Mouse (Mus musculus) heart, adult 2 months (tissue): Measurements from ENCODE around the gene Cercam. TPM values are rescaled to one million over a fixed set of nuclear protein-coding genes. Genes with fewer than 3 reads are reported as not detected.
A peak's percentile ranks its signal among the peaks of the same experiment; 100 is the strongest.

Experiments used
- DNase-seq, 2 experiments: peaks; one replicate each; pipeline ENCODE4 v3.0.0; 2021
- H3K27ac ChIP-seq: fragments of 200-600 bp; 2 replicates; pipeline ENCODE4 v1.8.1; 2022
- H3K27me3 ChIP-seq: fragments of 200-500 bp; 2 replicates; pipeline ENCODE4 v1.6.1; 2012; ENCODE audit warnings: mild to moderate bottlenecking, low read length, inconsistent platforms, mixed read lengths; ENCODE audit not compliant: control insufficient read depth, insufficient read depth
- H3K36me3 ChIP-seq: fragments of 200-500 bp; 2 replicates; pipeline ENCODE4 v1.6.1; 2012; ENCODE audit warnings: low read length, inconsistent platforms; ENCODE audit not compliant: control insufficient read depth, insufficient read depth
- H3K4me1 ChIP-seq: fragments of 200-500 bp; 2 replicates; pipeline ENCODE4 v1.6.1; 2011; ENCODE audit warnings: low read length; ENCODE audit not compliant: control insufficient read depth, insufficient read depth
- H3K4me3 ChIP-seq: fragments of 200-600 bp; 2 replicates; pipeline ENCODE4 v1.8.1; 2022
- H3K79me2 ChIP-seq: fragments of 200-500 bp; replicated peaks from 2 replicates; pipeline ENCODE4 v1.6.1; 2012; ENCODE audit warnings: mild to moderate bottlenecking, inconsistent platforms, low read length, moderate library complexity, mixed read lengths; ENCODE audit not compliant: control insufficient read depth, insufficient read depth
- H3K9ac ChIP-seq: fragments of 200-500 bp; 2 replicates; pipeline ENCODE4 v1.6.1; 2012; ENCODE audit warnings: low read depth, mild to moderate bottlenecking, control low read depth, inconsistent platforms, low read length, mixed read lengths
- CTCF ChIP-seq: fragments of 200-600 bp; IDR thresholded peaks from 2 replicates; pipeline ENCODE4 v1.8.1; 2022; ENCODE audit warnings: antibody characterized with exemption, mild to moderate bottlenecking, moderate library complexity
- EP300 ChIP-seq: fragments of 200-500 bp; IDR thresholded peaks from 2 replicates; pipeline ENCODE4 v1.6.1; 2011; ENCODE audit warnings: low read depth, low read length, control low read depth; ENCODE audit not compliant: insufficient read depth
- POLR2A ChIP-seq: fragments of 200-500 bp; IDR thresholded peaks from 2 replicates; pipeline ENCODE4 v1.6.1; 2011; ENCODE audit warnings: mild to moderate bottlenecking, low read depth, low read length, control low read depth; ENCODE audit not compliant: insufficient read depth
- WGBS: fragments of 180-500 bp; shearing (Covaris S2); methylation state at CpG from one replicate; pipeline ENCODE4 v1.1.7; 2018; 5-methylcytosine and 5-hydroxymethylcytosine counted together
- intact Hi-C: fragments of 180-260 bp; cut with DNase I; formaldehyde crosslinking; loops from one replicate; pipeline ENCODE4 v1.15.1; 2025
- microRNA-seq, 2 experiments: library from miRNA; unstranded; fragments of <30 nt; microRNA quantifications; one replicate each; pipeline ENCODE4 v1.2.0; 2021
- polyA plus RNA-seq: library from polyadenylated mRNA; depleted of rRNA; stranded (reverse); fragments of >200 nt; gene quantifications from 2 replicates; pipeline ENCODE4 v1.2.3, GENCODE M21; 2012; rRNA removed
- total RNA-seq, 2 experiments: library from RNA; stranded (reverse); gene quantifications; 2 replicates each; pipeline ENCODE4 v1.2.3; 2021

Gene Cercam
- total and polyA plus RNA-seq, 3 experiments: 3.0 to 6.9 (median 4.1) TPM

DNA sequence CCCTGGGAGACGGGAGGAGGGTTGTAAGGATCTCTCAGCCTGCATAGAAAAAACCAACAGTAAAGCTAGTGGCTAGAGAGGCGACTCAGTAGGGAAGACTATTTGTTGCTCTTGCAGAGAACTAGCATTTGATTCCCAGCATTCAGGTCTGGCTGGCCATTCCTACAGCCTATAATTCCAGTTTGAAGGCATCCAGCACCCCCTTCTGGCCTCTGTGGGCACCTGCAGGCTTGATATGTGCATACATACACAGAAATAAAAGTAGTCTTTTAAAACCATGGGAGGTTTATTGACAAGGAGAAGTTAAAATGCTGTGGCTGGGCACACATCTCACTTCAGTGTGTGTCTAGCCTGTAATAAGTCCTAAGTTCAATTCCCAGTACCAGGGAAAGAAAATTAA is 41.1 kb downstream of the Cercam start:
- Histone ChIP-seq H3K27ac (no peak overlapping the region), H3K36me3 (no peaks in the 10 kb centered on the region), H3K9ac (no peak overlapping the region), H3K4me3 (no peak overlapping the region), H3K4me1 (no peaks in the 10 kb centered on the region), H3K79me2 (no peaks in the 10 kb centered on the region), H3K27me3 (no peaks in the 10 kb centered on the region)
- no peak for DNase-seq
- TF ChIP-seq EP300 (no peak), POLR2A (no peak), CTCF (peak; percentile 53)
- intact Hi-C loops: no loop called here
- WGBS: 98% methylated on average over 2 of the region's 2 CpGs

DNA sequence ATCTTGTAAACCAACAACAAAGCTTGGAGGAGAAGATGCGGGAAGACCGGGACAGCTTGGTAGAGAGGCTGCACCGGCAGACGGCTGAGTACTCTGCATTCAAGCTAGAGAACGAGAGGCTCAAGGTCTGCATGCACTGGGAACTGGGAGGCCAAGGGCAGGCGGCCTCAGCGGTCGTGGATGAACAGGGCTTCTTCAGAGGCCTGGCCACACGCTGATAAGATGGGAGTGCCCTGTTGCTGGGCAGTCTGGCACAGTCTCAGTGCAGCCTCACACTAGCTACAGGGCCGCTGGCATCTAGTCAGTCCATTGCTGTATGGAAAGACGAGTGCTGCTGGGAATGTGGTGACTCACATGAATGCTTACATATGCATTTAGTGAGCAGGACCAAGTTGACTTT is 48.7 kb downstream of the Cercam start:
- no peaks in the 10 kb centered on the region for H3K79me2 ChIP-seq
- H3K27me3 ChIP-seq: no peaks in the 10 kb centered on the region
- H3K4me3 ChIP-seq: no peak overlapping the region
- DNase-seq: no peak
- no peak overlapping the region for H3K9ac ChIP-seq
- no peak overlapping the region for H3K27ac ChIP-seq
- intact Hi-C loops: no loop called here
- no peaks in the 10 kb centered on the region for H3K36me3 ChIP-seq
- WGBS: 89% methylated on average over 11 of the region's 11 CpGs
- TF ChIP-seq EP300 (no peak), POLR2A (no peak), CTCF (no peak)
- H3K4me1 ChIP-seq: no peaks in the 10 kb centered on the region

DNA sequence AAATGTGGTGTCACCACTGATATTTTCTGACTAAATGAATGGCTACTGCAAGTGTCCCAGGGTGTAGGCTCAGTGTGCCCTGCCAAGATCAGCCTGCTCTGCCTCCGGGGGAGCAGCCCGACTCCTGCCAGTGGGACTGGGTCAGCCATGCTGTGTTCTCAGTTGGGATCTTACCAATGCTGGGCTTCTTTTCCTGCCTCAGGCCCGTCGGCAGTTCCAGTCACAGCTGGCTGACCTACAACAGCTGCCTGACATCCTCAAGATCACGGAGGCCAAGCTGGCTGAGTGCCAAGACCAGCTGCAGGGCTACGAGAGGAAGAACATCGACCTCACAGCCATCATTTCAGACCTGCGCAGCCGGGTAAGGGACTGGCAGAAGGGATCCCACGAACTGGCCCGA is 53.0 kb downstream of the Cercam start:
- H3K9ac ChIP-seq: no peak overlapping the region
- TF ChIP-seq CTCF (no peak), POLR2A (no peak), EP300 (no peak)
- no peaks in the 10 kb centered on the region for H3K36me3 ChIP-seq
- WGBS: 17% methylated on average over 11 of the region's 11 CpGs
- H3K4me1 ChIP-seq: no peaks in the 10 kb centered on the region
- no peak overlapping the region for H3K4me3 ChIP-seq
- no peaks in the 10 kb centered on the region for H3K27me3 ChIP-seq
- intact Hi-C loops: no loop called here
- no peaks in the 10 kb centered on the region for H3K79me2 ChIP-seq
- H3K27ac ChIP-seq: no peak overlapping the region
- peak; percentile 78 to 79 for DNase-seq

DNA sequence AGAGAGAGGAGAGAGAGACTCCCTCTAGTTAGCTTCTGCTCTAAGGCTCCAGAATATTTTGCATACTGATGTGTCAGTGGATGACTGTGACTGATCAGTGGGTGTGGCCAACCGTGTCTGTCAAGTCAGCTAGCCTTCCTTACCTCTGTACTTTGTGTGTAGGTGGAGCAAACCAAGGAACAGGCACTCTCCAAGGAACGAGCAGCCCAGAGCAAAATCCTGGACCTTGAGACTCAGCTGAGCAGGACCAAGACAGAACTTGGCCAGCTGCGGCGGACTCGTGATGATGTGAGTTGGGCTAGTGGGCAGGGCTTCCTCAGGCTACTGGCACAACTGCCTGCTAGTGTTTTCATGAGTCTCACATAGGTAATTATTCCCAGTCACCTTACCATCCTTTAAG is 57.6 kb downstream of the Cercam start:
- TF ChIP-seq CTCF: no peak
- no peak for TF ChIP-seq POLR2A
- no peak for TF ChIP-seq EP300
- no peaks in the 10 kb centered on the region for H3K36me3 ChIP-seq
- no peak overlapping the region for H3K27ac ChIP-seq
- no peaks in the 10 kb centered on the region for H3K79me2 ChIP-seq
- WGBS: 91% methylated on average over 5 of the region's 5 CpGs
- H3K4me1 ChIP-seq: no peaks in the 10 kb centered on the region
- H3K9ac ChIP-seq: no peak overlapping the region
- H3K4me3 ChIP-seq: no peak overlapping the region
- intact Hi-C loops: no loop called here
- H3K27me3 ChIP-seq: no peaks in the 10 kb centered on the region
- DNase-seq: no peak

DNA sequence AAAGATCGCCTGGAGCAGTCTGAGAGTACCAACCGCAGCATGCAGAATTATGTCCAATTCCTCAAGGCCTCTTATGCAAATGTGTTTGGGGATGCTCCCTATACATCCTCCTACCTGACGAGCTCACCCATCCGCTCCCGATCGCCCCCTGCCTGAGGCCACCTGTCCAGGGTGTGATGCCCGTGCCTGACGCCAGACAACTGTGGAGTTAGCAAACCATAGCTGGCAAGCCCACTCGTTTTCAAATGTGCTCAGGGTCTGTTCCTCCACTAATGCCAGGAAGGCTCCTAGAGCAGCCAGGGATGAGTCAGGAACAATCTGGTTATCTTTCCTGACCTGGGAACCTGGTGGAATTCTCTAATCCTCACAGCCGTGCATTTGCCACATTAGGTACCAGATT is 61.5 kb downstream of the Cercam start:
- no peak for DNase-seq
- TF ChIP-seq EP300 (no peak), CTCF (no peak), POLR2A (no peak)
- Histone ChIP-seq H3K79me2 (no peaks in the 10 kb centered on the region), H3K4me1 (no peaks in the 10 kb centered on the region), H3K27ac (no peak overlapping the region), H3K36me3 (no peaks in the 10 kb centered on the region), H3K9ac (no peak overlapping the region), H3K27me3 (no peaks in the 10 kb centered on the region), H3K4me3 (no peak overlapping the region)
- intact Hi-C loops: no loop called here
- WGBS: 89% methylated on average over 10 of the region's 10 CpGs

DNA sequence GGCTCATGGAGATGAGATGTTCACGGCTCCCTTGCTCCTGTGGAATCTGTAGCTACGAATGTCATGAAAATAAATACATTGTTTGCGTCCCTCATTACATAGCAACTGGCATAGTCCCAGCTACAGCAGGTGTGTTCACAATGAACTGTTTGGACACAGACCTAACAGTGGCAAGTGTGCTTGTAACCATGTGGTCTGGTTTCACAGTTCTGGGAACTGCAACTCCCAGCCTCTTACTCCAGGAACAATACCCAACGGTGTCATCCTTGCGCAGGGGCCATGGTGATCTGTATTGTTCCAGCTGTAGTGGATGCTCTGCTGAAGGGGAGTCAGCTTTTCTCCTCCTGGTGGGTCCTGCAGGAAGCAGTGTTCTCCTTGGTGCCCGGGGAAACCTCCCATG is 62.2 kb downstream of the Cercam start:
- 0 out of 2 replicates have a peak, but pooled peaks cover 3% of the 10 kb centered on the region for H3K36me3 ChIP-seq
- no peaks in the 10 kb centered on the region for H3K27me3 ChIP-seq
- WGBS: 79% methylated on average over 6 of the region's 6 CpGs
- H3K4me1 ChIP-seq: peaks cover 4% of the 10 kb centered on the region
- H3K79me2 ChIP-seq: peaks cover 4% of the 10 kb centered on the region
- no peak overlapping the region for H3K9ac ChIP-seq
- no peak for DNase-seq
- H3K27ac ChIP-seq: no peak overlapping the region
- intact Hi-C loops: no loop called here
- TF ChIP-seq POLR2A (no peak), EP300 (no peak), CTCF (no peak)
- no peak overlapping the region for H3K4me3 ChIP-seq

Small RNA genes within 50 kb of the gene (microRNA-seq; reads per million reads assigned to microRNA genes)
- 0 reads per million in 2 experiments for gene Mir219a-2
- 0 reads per million in 2 experiments for gene Mir219b

Other genes with a start within 250 kb of the Cercam start
- gene Rapgef1, start 249.4 kb upstream of the Cercam start, total RNA-seq: 100 to 1,000 TPM in 1 of 2 experiments, 10 to 100 TPM in 1; 96.7 to 116 TPM
- 65.0 and 86.1 TPM in 2 replicates for gene Rapgef1, start 249.4 kb upstream of the Cercam start, polyA plus RNA-seq
- gene Gm13420, start 117.5 kb upstream of the Cercam start, total RNA-seq: not detected
- not detected in 2 replicates for gene Gm13420, start 117.5 kb upstream of the Cercam start, polyA plus RNA-seq
- not detected for gene Gm13547, start 109.9 kb upstream of the Cercam start, total RNA-seq
- not detected in 2 replicates for gene Gm13547, start 109.9 kb upstream of the Cercam start, polyA plus RNA-seq
- 10 to 100 TPM; 15.8 to 22.7 TPM for gene Coq4, start 81.7 kb upstream of the Cercam start, total RNA-seq
- 28.6 and 38.6 TPM in 2 replicates for gene Coq4, start 81.7 kb upstream of the Cercam start, polyA plus RNA-seq
- 10 to 100 TPM; 24.4 to 32.5 TPM for gene Trub2, start 80.7 kb upstream of the Cercam start, total RNA-seq
- 34.0 and 44.3 TPM in 2 replicates for gene Trub2, start 80.7 kb upstream of the Cercam start, polyA plus RNA-seq
- 10 to 100 TPM; 16.6 to 18.0 TPM for gene Slc27a4, start 66.5 kb upstream of the Cercam start, total RNA-seq
- gene Slc27a4, start 66.5 kb upstream of the Cercam start, polyA plus RNA-seq: 17.0 and 22.6 TPM in 2 replicates
- 10 to 100 TPM; 31.7 to 34.4 TPM for gene Urm1, start 49.1 kb upstream of the Cercam start, total RNA-seq
- 30.5 and 38.3 TPM in 2 replicates for gene Urm1, start 49.1 kb upstream of the Cercam start, polyA plus RNA-seq
- 10 to 100 TPM; 16.6 to 20.1 TPM for gene Odf2, start 20.1 kb downstream of the Cercam start, total RNA-seq
- gene Odf2, start 20.1 kb downstream of the Cercam start, polyA plus RNA-seq: 22.2 and 22.3 TPM in 2 replicates
- 10 to 100 TPM; 23.8 to 25.6 TPM for gene Gle1, start 66.3 kb downstream of the Cercam start, total RNA-seq
- 14.9 and 25.5 TPM in 2 replicates for gene Gle1, start 66.3 kb downstream of the Cercam start, polyA plus RNA-seq
- 100 to 1,000 TPM; 159 to 167 TPM for gene Sptan1, start 96.4 kb downstream of the Cercam start, total RNA-seq
- gene Sptan1, start 96.4 kb downstream of the Cercam start, polyA plus RNA-seq: 130 and 163 TPM in 2 replicates
- 1 to 10 TPM; 6.4 TPM for gene Wdr34, start 179.7 kb downstream of the Cercam start, total RNA-seq
- gene Wdr34, start 179.7 kb downstream of the Cercam start, polyA plus RNA-seq: 10.3 and 11.6 TPM in 2 replicates
- 10 to 100 TPM; 88.7 to 96.7 TPM for gene Set, start 188.2 kb downstream of the Cercam start, total RNA-seq
- gene Set, start 188.2 kb downstream of the Cercam start, polyA plus RNA-seq: 21.9 and 36.4 TPM in 2 replicates
- gene Pkn3, start 208.5 kb downstream of the Cercam start, total RNA-seq: 10 to 100 TPM in 1 of 2 experiments, 1 to 10 TPM in 1; 8.8 to 10.4 TPM
- gene Pkn3, start 208.5 kb downstream of the Cercam start, polyA plus RNA-seq: 13.6 and 15.0 TPM in 2 replicates
- 1 to 10 TPM; 2.8 to 3.6 TPM for gene Zdhhc12, start 224.5 kb downstream of the Cercam start, total RNA-seq
- gene Zdhhc12, start 224.5 kb downstream of the Cercam start, polyA plus RNA-seq: 10.3 and 15.8 TPM in 2 replicates